Comparison of ENCODE assay signal across 8 mouse cellular contexts in genomic region chrX:151521786-151522522, GRCm38 (mm10). TPM values are rescaled to one million over a fixed set of nuclear protein-coding genes. Genes with fewer than 3 reads are reported as not detected.
DNase-seq lines count a peak whose midpoint lies in the region; ATAC-seq lines count a peak whose summit lies in the region.

No protein-coding gene starts in this region.

- no peak for ATAC-seq in cerebellum, adult (ENCODE audit: insufficient number of reproducible peaks, low FRiP score, low TSS enrichment)
- ATAC-seq in heart, embryonic 16.5 days (replicated peaks; ENCODE audit: extremely low read depth, insufficient read depth, low FRiP score), result no peak
- ATAC-seq in stomach, embryonic 14.5 days (ENCODE audit: insufficient number of reproducible peaks, insufficient read depth, low FRiP score, low read depth), result no peak

- peak overlapping the region; percentile 68 for H3K4me3 ChIP-seq in embryonic facial prominence, embryonic 10.5 days
- H3K4me3 ChIP-seq in heart, embryonic 16.5 days (ENCODE audit: low read length), result peak overlapping the region; percentile 72
- H3K4me3 ChIP-seq in stomach, embryonic 14.5 days (ENCODE audit: low read depth, low read length), result peak overlapping the region; percentile 51

- peak; percentile 20 for DNase-seq in cerebellum, adult 11 months
- peak; percentile 79 for DNase-seq in adipocyte (ENCODE audit: low spot score)
- peak; percentile 12 for DNase-seq in embryonic facial prominence, embryonic 10.5 days (ENCODE audit: low spot score)
- DNase-seq in kidney, postnatal 36 days, result peak; percentile 35 to 56
- DNase-seq in lung, postnatal 4 days, result peak; percentile 28 to 31

- no peaks in the 10 kb centered on the region for H3K9me3 ChIP-seq in embryonic facial prominence, embryonic 10.5 days
- H3K9me3 ChIP-seq in heart, embryonic 16.5 days (replicated peaks; ENCODE audit: control insufficient read depth, low read length), result no peaks in the 10 kb centered on the region
- no peaks in the 10 kb centered on the region for H3K9me3 ChIP-seq in stomach, embryonic 14.5 days (ENCODE audit: control insufficient read depth, low read depth, low read length)

- 15% methylated on average over 25 of the region's 25 CpGs for WGBS in embryonic facial prominence, embryonic 10.5 days
- WGBS in heart, embryonic 16.5 days, result 14% methylated on average over 25 of the region's 25 CpGs
- 28% methylated on average over 25 of the region's 25 CpGs for WGBS in stomach, embryonic 14.5 days

- H3K27ac ChIP-seq in embryonic facial prominence, embryonic 10.5 days (replicated peaks), result peak overlapping the region; percentile 94
- H3K27ac ChIP-seq in heart, embryonic 16.5 days (ENCODE audit: low read length), result peak overlapping the region; percentile 99
- peak overlapping the region; percentile 97; the same call in 1 of the 2 replicates for H3K27ac ChIP-seq in stomach, embryonic 14.5 days (ENCODE audit: low read length)

- peaks cover 25% of the 10 kb centered on the region for H3K27me3 ChIP-seq in embryonic facial prominence, embryonic 10.5 days (replicated peaks; ENCODE audit: low read depth, poor library complexity, severe bottlenecking)
- no peaks in the 10 kb centered on the region for H3K27me3 ChIP-seq in heart, embryonic 16.5 days (ENCODE audit: control insufficient read depth, insufficient read depth, low read length)
- H3K27me3 ChIP-seq in stomach, embryonic 14.5 days (ENCODE audit: control insufficient read depth, insufficient read depth, low read length), result no peaks in the 10 kb centered on the region

- peak overlapping the region; percentile 88 for H3K9ac ChIP-seq in heart, embryonic 16.5 days (ENCODE audit: low read length)
- peak overlapping the region; percentile 57; the same call in 1 of the 2 replicates for H3K9ac ChIP-seq in stomach, embryonic 14.5 days (replicated peaks; ENCODE audit: low read depth, low read length)

- H3K4me1 ChIP-seq in embryonic facial prominence, embryonic 10.5 days, result peaks cover 5% of the 10 kb centered on the region; the same call in 1 of the 2 replicates
- no peaks in the 10 kb centered on the region for H3K4me1 ChIP-seq in heart, embryonic 16.5 days (ENCODE audit: control insufficient read depth, insufficient read depth, low read length)
- no peaks in the 10 kb centered on the region for H3K4me1 ChIP-seq in stomach, embryonic 14.5 days (ENCODE audit: control insufficient read depth, insufficient read depth, low read length)

- H3K4me2 ChIP-seq in heart, embryonic 16.5 days (ENCODE audit: low read depth, low read length), result peak overlapping the region; percentile 68
- peak overlapping the region; percentile 55 for H3K4me2 ChIP-seq in stomach, embryonic 14.5 days (replicated peaks; ENCODE audit: low read depth, low read length)

- H3K36me3 ChIP-seq in embryonic facial prominence, embryonic 10.5 days (replicated peaks), result peaks cover 5% of the 10 kb centered on the region
- H3K36me3 ChIP-seq in heart, embryonic 16.5 days (ENCODE audit: control insufficient read depth, insufficient read depth), result no peaks in the 10 kb centered on the region
- H3K36me3 ChIP-seq in stomach, embryonic 14.5 days (ENCODE audit: control insufficient read depth, insufficient read depth, low read length), result no peaks in the 10 kb centered on the region

RNA-seq across cellular contexts. Expression of gene Phf8, which starts 1.5 kb away (rescaled TPM):
- polyA plus RNA-seq in embryonic facial prominence, embryonic 10.5 days (2016; fragmentation: Nextera tagmentation; extraction: Ambion mirVana), result 19.6 and 21.3 TPM in 2 replicates
- polyA plus RNA-seq in heart, embryonic 16.5 days (2015; fragmentation: Nextera tagmentation; extraction: Ambion mirVana), result 11.6 and 13.4 TPM in 2 replicates
- polyA plus RNA-seq in stomach, embryonic 14.5 days (2014; fragmentation: Nextera tagmentation; extraction: Ambion mirVana), result 20.0 and 20.9 TPM in 2 replicates

Comparison
In these comparisons a context has a peak if more than half of its experiments do, and no peak if none do; other contexts are left out.
1. DNase-seq: peak in every context shown above with its lines; median percentile 79 in adipocyte; 46 in kidney, postnatal 36 days; 30 in lung, postnatal 4 days; 20 in cerebellum, adult 11 months; 12 in embryonic facial prominence, embryonic 10.5 days.